Mouse (Mus musculus): ENCODE data around the gene Morn3. TPM values are rescaled to one million over a fixed set of nuclear protein-coding genes. Genes with fewer than 3 reads are reported as not detected.

Gene Morn3
- polyA plus RNA-seq, 1 experiment from 2014 or later: not detected

DNA sequence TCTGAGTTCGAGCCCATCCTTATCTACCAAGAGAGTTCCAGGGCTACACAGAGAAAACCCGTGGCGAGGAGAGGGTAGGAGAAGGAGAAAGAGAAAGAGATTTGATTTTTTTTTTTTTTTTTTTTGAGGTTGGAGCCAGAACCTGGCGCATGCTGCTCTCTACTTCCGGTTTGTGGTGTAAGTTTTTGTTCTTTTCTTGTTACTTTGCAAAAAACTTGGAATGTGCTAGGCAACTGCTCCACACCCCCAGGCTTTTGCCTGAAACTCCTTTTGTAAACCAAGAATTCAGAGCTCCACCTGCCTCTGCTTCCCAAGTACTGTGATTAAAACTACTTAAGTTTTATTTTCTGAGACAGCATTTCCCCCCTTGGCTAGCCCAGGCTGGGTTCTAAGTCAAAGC lies 8.7 kb downstream of the Morn3 start:
- peaks cover 19% of the 10 kb centered on the region for H3K4me1 ChIP-seq
- no peak overlapping the region for H3K27ac ChIP-seq (replicated peaks)
- H3K4me2 ChIP-seq: no peak overlapping the region
- H3K36me3 ChIP-seq: no peaks in the 10 kb centered on the region
- H3K9ac ChIP-seq: no peak overlapping the region
- no peak overlapping the region for H3K4me3 ChIP-seq
- H3K27me3 ChIP-seq (replicated peaks): no peaks in the 10 kb centered on the region
- WGBS: 71% methylated on average over 5 of the region's 5 CpGs
- no peaks in the 10 kb centered on the region for H3K9me3 ChIP-seq
- no peak for ATAC-seq (ENCODE audit: extremely low read depth, insufficient number of reproducible peaks, low FRiP score, low TSS enrichment)

DNA sequence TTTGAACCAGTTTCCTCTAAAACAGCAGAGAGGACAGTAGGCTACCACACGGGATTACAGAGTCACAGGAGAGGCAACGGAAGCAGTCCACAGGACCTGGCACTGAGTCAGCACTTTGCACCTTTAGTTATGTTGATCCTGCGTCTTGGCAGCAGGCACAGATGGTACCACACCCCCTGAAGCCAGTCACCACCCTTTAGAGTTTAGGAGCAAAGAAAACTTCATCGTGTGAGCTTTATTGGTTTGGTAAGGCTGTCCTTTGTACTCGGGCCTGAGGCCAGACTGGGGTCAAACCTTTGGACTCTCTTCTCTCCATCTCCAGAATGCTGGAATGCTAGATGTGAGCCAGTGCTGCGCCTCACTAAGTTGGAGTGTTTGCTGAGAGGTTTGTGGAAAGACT lies 11.3 kb downstream of the Morn3 start:
- 31% methylated on average over 6 of the region's 6 CpGs for WGBS
- H3K36me3 ChIP-seq: peaks cover 20% of the 10 kb centered on the region
- no peak overlapping the region for H3K9ac ChIP-seq
- no peak overlapping the region for H3K4me2 ChIP-seq
- peaks cover 19% of the 10 kb centered on the region for H3K4me1 ChIP-seq
- no peak overlapping the region for H3K4me3 ChIP-seq
- 0 out of 2 replicates have a peak overlapping the region, but pooled peaks have one; percentile 15 for H3K27ac ChIP-seq (replicated peaks)
- no peaks in the 10 kb centered on the region for H3K9me3 ChIP-seq
- H3K27me3 ChIP-seq (replicated peaks): no peaks in the 10 kb centered on the region
- ATAC-seq (ENCODE audit: extremely low read depth, insufficient number of reproducible peaks, low FRiP score, low TSS enrichment): no peak

DNA sequence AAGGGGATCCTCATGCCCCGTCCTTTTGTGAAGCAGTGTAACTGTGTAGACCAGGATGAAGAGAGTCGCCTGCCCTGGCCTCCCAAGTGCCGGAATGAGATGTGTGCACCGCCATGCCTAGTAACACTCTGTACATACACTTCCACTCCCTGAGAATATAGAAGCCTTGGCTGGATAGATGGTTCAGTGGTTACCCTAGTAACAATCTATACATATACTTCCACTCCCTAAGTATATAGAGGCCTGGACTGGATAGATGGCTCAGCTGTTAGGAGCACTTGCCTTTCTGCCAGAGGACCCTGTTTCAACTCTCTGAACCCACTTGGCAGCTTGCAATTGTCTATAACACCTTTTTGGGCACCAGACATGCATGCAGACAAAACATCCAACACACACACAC lies 11.7 kb downstream of the Morn3 start:
- 0 out of 2 replicates have a peak overlapping the region, but pooled peaks have one; percentile 15 for H3K27ac ChIP-seq (replicated peaks)
- H3K4me2 ChIP-seq: no peak overlapping the region
- H3K36me3 ChIP-seq: peaks cover 25% of the 10 kb centered on the region
- no peak overlapping the region for H3K9ac ChIP-seq
- H3K4me3 ChIP-seq: no peak overlapping the region
- no peaks in the 10 kb centered on the region for H3K27me3 ChIP-seq (replicated peaks)
- no peaks in the 10 kb centered on the region for H3K9me3 ChIP-seq
- H3K4me1 ChIP-seq: peaks cover 19% of the 10 kb centered on the region
- no peak for ATAC-seq (ENCODE audit: extremely low read depth, insufficient number of reproducible peaks, low FRiP score, low TSS enrichment)
- 80% methylated on average over 4 of the region's 4 CpGs for WGBS

DNA sequence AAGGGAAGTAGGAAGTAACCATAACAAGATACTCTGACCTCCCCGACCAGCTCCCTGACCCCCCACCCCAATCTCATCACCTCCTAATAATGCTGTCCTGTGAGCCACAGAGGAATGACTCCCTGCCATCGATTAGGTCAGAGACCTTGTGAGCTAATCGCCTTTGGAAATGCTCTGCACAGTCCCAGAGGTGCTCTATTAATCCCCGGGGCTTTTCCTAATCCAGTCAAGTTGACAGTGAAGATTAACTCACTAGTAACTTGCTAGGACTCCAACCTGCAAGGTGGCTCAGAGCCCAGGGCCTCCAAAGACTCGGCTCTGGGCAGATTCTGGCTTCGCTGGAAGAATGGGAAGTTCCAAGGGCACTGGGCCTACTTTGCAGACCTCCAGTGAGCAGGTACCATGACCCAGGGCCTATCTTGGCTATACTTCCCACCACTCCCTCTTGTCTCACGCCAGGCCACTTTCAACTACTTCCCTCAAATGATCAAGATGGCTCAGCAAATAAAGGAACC lies 13.1 kb downstream of the Morn3 start:
- Histone ChIP-seq H3K9ac (no peak overlapping the region), H3K27ac (replicated peaks) (no peak overlapping the region), H3K4me3 (no peak overlapping the region), H3K36me3 (peaks cover 39% of the 10 kb centered on the region), H3K27me3 (replicated peaks) (no peaks in the 10 kb centered on the region), H3K4me1 (peaks cover 17% of the 10 kb centered on the region), H3K9me3 (no peaks in the 10 kb centered on the region), H3K4me2 (no peak overlapping the region)
- ATAC-seq (ENCODE audit: extremely low read depth, insufficient number of reproducible peaks, low FRiP score, low TSS enrichment): no peak
- 72% methylated on average over 7 of the region's 7 CpGs for WGBS

DNA sequence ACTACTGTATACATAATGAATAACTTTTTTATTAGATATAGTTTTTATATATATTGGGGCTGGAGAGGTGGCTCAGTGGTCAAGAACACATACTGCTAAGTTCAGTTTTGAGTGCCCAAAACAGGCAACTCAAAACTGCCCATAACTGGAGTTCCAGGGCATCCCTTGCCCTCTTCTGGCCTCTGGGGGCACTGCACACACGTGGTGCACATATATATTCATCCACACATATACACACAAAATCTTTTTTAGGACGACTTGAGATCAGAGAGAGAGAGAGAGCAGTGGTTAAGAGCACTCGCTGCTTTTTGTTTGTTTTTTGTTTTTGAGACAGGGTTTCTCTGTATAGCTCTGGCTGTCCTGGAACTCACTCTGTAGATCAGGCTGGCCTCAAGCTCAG lies 15.5 kb downstream of the Morn3 start:
- Histone ChIP-seq H3K4me1 (peaks cover 31% of the 10 kb centered on the region), H3K4me2 (no peak overlapping the region), H3K27ac (replicated peaks) (no peak overlapping the region), H3K36me3 (peaks cover 44% of the 10 kb centered on the region), H3K4me3 (no peak overlapping the region), H3K9ac (no peak overlapping the region), H3K27me3 (replicated peaks) (no peaks in the 10 kb centered on the region), H3K9me3 (no peaks in the 10 kb centered on the region)
- ATAC-seq (ENCODE audit: extremely low read depth, insufficient number of reproducible peaks, low FRiP score, low TSS enrichment): no peak
- WGBS: 94% methylated on average over 3 of the region's 3 CpGs

DNA sequence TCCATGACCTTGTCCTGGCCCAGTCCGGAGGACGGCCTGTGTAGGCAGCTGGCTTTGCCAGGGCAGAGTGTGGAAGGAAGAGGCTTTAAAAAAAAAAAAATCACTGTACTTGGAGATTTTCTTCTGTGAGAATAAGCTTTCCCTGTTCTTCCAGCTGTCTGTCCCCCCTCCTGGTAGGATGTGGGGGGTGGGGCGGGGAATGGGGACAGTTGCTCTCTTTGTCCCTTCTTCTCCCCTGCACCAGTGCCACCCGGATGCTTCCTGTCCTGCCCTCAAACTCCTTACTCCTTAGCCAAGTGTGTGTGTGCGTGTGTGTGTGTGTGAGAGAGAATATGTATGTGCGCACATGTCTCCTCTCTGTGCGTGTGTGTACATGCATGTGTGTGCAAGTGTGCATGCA lies 17.1 kb downstream of the Morn3 start:
- Histone ChIP-seq H3K36me3 (peaks cover 48% of the 10 kb centered on the region), H3K9ac (no peak overlapping the region; the same call in 1 of the 2 replicates), H3K27me3 (replicated peaks) (no peaks in the 10 kb centered on the region), H3K4me3 (no peak overlapping the region), H3K27ac (replicated peaks) (no peak overlapping the region), H3K9me3 (no peaks in the 10 kb centered on the region), H3K4me1 (peaks cover 29% of the 10 kb centered on the region), H3K4me2 (no peak overlapping the region)
- WGBS: 74% methylated on average over 7 of the region's 7 CpGs
- no peak for ATAC-seq (ENCODE audit: extremely low read depth, insufficient number of reproducible peaks, low FRiP score, low TSS enrichment)

DNA sequence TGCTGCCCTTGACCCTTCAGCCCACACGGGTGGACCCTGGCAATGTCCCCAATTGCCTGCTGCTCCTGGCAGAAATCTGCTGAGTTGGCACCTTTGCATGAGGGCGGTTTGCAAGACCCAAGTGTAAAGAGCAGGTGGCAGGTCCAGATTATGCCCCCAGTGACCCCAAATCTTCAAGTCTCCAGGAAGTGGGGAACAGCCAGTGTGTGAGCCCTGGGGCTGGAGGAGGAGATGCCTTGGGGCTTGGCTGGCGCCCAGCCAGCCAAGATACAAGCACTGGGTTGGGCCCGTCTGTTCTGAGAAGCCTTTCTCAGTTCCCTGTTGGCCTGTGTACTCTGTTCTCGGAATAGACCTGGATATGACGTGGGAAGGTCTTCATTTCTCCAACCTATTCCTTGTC lies 19.4 kb downstream of the Morn3 start:
- Histone ChIP-seq H3K4me3 (no peak overlapping the region), H3K9me3 (no peaks in the 10 kb centered on the region), H3K9ac (no peak overlapping the region), H3K27ac (replicated peaks) (no peak overlapping the region), H3K4me1 (peaks cover 36% of the 10 kb centered on the region), H3K4me2 (no peak overlapping the region), H3K27me3 (replicated peaks) (no peaks in the 10 kb centered on the region), H3K36me3 (peaks cover 47% of the 10 kb centered on the region)
- WGBS: 50% methylated on average over 6 of the region's 6 CpGs
- ATAC-seq (ENCODE audit: extremely low read depth, insufficient number of reproducible peaks, low FRiP score, low TSS enrichment): no peak

DNA sequence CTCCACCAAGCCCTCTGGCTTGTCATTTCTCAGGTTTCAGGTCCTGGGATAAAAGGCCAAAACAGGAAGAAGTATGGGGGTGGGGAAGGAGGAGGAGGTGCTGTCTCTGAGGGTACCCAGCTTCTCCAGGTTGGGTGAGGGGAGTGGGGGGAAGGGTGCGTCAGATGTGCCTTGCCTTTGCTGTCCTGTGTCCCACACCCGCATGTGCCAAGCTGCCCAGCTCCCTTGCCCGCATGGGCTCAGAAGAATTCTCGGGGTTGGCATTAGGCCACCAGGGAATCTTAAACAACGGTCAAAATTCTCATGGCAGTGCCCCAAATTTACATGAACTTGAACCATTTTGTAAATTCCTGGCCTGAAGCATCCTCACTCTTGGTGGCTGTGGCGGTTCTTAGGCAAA lies 20.4 kb downstream of the Morn3 start:
- WGBS: 59% methylated on average over 6 of the region's 6 CpGs
- H3K4me1 ChIP-seq: peaks cover 36% of the 10 kb centered on the region
- no peak overlapping the region for H3K4me2 ChIP-seq
- H3K27me3 ChIP-seq (replicated peaks): no peaks in the 10 kb centered on the region
- H3K9me3 ChIP-seq: no peaks in the 10 kb centered on the region
- no peak overlapping the region for H3K9ac ChIP-seq
- peaks cover 37% of the 10 kb centered on the region for H3K36me3 ChIP-seq
- no peak overlapping the region for H3K27ac ChIP-seq (replicated peaks)
- no peak overlapping the region for H3K4me3 ChIP-seq
- no peak for ATAC-seq (ENCODE audit: extremely low read depth, insufficient number of reproducible peaks, low FRiP score, low TSS enrichment)

DNA sequence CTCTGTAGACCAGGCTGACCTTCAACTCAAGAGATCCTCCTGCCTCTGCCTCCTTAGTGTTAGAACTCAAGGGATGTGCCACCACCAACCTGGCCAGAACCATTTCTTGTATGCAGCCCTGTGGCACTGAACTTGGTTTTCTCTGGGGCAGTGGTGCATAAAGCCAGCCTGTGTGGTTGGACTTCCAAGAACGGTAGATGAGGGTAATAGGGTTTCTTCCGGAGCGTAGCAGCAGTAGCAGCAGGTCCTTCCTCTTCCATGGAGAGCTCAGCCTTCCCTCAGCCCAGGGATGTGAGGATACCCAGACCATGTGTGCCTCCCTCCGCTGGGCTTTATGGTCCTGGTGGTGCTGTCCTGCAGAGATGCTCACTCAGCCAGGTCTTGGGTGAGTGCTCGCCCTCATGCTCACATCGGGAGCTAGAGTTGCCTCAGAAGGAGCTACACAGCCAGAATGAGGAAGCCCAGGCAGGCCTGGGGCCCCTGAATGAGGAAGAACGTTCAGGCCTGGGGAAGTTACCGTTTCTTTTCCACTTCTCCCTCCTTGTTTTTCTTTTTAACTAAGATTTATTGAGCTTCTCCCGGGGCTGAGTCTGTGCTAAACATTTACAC lies 21.7 kb downstream of the Morn3 start:
- ATAC-seq (ENCODE audit: extremely low read depth, insufficient number of reproducible peaks, low FRiP score, low TSS enrichment): no peak
- WGBS: 72% methylated on average over 9 of the region's 9 CpGs
- Histone ChIP-seq H3K4me3 (no peak overlapping the region), H3K4me2 (no peak overlapping the region), H3K27me3 (replicated peaks) (no peaks in the 10 kb centered on the region), H3K9ac (no peak overlapping the region), H3K27ac (replicated peaks) (no peak overlapping the region), H3K9me3 (no peaks in the 10 kb centered on the region), H3K4me1 (peaks cover 42% of the 10 kb centered on the region), H3K36me3 (peaks cover 23% of the 10 kb centered on the region)

DNA sequence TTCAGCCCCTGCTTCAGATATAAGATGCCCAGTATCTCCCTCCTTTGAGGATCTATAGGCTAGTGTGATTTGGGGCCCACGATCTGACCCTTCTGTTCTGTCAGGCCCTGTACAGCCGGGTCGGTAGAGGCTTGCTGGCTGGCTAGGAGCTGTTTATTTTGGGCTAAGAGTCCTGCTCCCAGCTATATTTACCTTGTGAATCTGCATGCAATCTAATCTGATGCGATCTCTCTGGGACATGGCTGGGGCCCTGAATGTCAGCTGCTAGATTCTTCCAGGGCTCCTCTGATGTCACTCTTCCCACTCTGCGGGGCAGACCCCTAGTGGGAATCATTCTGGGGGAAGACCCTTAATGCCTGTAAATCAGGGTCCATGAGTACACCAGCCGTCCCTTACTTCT lies 22.5 kb downstream of the Morn3 start:
- 90% methylated on average over 6 of the region's 6 CpGs for WGBS
- Histone ChIP-seq H3K27me3 (replicated peaks) (no peaks in the 10 kb centered on the region), H3K27ac (replicated peaks) (no peak overlapping the region)

DNA sequence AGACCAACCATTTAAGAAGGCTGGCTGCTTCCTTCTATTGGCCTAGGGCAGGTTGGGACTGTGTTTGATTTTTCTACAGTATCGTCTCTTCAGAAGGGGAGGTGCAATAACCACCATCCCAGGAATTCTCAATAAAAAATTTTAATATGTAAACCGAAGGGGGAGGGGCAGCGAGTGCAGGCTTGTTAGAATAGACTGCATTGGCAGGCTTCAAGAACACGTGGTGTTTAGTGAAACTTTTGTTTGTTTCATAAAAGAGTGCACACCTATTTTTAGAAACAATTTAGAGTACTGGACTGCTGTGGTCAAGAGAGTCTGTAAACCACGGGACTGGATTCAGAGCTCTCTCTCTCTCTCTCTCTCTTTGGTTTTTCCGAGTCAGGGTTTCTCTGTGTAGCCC lies 23.8 kb downstream of the Morn3 start:
- peaks cover 54% of the 10 kb centered on the region for H3K4me1 ChIP-seq
- ATAC-seq (ENCODE audit: extremely low read depth, insufficient number of reproducible peaks, low FRiP score, low TSS enrichment): no peak
- no peaks in the 10 kb centered on the region for H3K27me3 ChIP-seq (replicated peaks)
- H3K9me3 ChIP-seq: no peaks in the 10 kb centered on the region
- H3K4me2 ChIP-seq: no peak overlapping the region
- no peak overlapping the region for H3K27ac ChIP-seq (replicated peaks)
- no peak overlapping the region for H3K4me3 ChIP-seq
- no peak overlapping the region for H3K9ac ChIP-seq
- WGBS: 65% methylated on average over 6 of the region's 6 CpGs
- H3K36me3 ChIP-seq: 0 out of 2 replicates have a peak, but pooled peaks cover 10% of the 10 kb centered on the region

More for the DNA sequence above, 22.5 kb downstream of the Morn3 start:
- peaks cover 16% of the 10 kb centered on the region for H3K36me3 ChIP-seq
- no peak overlapping the region for H3K4me3 ChIP-seq
- H3K9me3 ChIP-seq: no peaks in the 10 kb centered on the region
- no peak overlapping the region for H3K4me2 ChIP-seq
- ATAC-seq (ENCODE audit: extremely low read depth, insufficient number of reproducible peaks, low FRiP score, low TSS enrichment): no peak
- no peak overlapping the region for H3K9ac ChIP-seq
- H3K4me1 ChIP-seq: peaks cover 43% of the 10 kb centered on the region

DNA sequence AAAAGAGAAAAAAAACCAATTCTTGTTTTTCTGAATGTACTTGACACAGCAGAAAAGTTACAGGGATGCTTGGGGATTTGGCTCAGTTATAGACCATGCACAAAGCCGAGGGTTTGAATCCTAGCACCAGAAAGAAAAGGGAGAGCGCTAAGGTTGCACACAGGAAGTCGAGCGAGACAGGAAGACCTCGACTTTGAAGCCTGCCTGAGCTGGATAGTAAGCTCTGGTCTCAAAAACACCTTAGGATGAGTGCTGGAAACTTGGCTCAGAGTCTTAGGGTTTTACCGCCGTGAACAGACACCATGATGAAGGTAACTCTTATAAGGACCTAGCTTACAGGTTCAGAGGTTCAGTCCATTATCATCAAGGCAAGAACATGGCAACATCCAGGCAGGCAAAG lies 25.4 kb downstream of the Morn3 start:
- Histone ChIP-seq H3K27ac (replicated peaks) (no peak overlapping the region), H3K27me3 (replicated peaks) (no peaks in the 10 kb centered on the region), H3K9ac (no peak overlapping the region), H3K4me1 (peaks cover 56% of the 10 kb centered on the region), H3K4me3 (no peak overlapping the region), H3K4me2 (no peak overlapping the region), H3K9me3 (no peaks in the 10 kb centered on the region), H3K36me3 (0 out of 2 replicates have a peak, but pooled peaks cover 18% of the 10 kb centered on the region)
- no peak for ATAC-seq (ENCODE audit: extremely low read depth, insufficient number of reproducible peaks, low FRiP score, low TSS enrichment)
- WGBS: 85% methylated on average over 7 of the region's 7 CpGs

Measured in heart, embryonic 13.5 days (tissue).